Mouse (Mus musculus): ENCODE measurements at regions not wholly inside any gene's neighbourhood (a gene's known extent, or its start where the extent isn't known, plus 50 kb on each side); places are given as distances from the start of the nearest gene placed in this dataset.

- DNase-seq (ENCODE audit: low spot score in 2 of 2) = no peak
Measured at GRCm38 (mm10) chr1:120911962-120912670, 309.9 kb downstream of the En1 start.

GRCm38 (mm10) chr1:120921540-120921939 lies 319.3 kb downstream of the En1 start:
- DNase-seq (ENCODE audit: low spot score in 2 of 2) = no peak

DNA sequence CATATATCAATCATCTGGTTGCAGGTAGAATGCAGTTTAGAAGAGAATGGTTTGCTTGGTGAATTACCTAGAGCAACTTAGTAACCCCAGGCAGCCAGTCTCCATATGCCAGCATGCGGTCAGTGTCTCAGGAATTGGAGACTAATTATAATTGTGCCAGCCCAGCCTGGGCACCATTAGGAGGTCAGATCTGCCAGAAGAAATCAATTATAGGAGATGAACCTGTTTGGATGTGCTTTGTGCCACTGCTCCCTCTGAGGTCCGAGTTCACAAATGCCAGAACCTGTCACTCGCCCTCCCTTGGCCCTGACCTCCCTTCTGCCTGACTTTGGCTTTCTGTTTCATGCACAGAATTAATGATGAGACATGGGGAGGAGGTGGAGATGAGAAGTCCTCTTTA lies 323.1 kb downstream of the En1 start:
- DNase-seq (ENCODE audit: low spot score in 2 of 2) = no peak

DNA sequence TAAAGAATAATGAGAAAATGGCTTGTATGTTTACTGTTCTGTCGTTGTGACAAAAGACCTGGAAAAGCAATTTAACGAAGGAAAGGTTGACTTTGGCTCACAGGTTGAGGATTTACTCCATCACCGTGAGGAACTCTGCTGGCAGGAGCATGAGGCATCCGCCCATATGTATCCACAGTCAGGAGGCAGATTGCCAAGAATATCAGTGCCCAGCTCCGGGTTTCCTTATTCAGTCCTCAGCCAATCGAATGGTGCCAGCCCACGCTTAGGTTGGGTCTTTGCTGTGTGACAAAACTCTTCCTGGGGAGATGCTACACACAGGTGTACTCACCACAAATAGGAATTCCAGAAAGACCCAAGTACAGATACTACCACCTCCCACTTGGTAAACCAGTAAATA lies 327.9 kb downstream of the En1 start:
- no peak for DNase-seq (ENCODE audit: low spot score in 2 of 2)

GRCm38 (mm10) chr1:120935321-120935720 lies 333.1 kb downstream of the En1 start:
- no peak for DNase-seq (ENCODE audit: low spot score in 2 of 2)

DNA sequence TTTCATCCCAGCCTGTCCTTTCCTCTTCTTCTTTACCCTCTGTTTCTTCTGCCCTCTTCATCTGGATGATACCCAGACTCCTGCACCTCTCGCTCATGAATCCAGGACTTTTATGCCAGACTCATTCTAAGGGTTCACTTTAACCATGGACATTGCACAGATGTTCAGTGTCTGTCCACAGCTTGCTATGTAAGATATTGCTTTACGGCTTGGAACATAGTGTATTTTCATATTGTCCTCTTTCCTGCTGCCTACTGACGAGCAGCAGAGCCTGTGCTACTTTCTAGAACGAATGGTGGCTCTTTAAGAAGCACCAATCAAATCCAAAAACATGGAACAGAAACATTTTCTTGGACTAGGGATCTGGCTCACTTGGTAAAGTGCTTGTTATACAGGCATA lies 341.5 kb downstream of the En1 start:
- no peak for DNase-seq (ENCODE audit: low spot score in 2 of 2)

DNA sequence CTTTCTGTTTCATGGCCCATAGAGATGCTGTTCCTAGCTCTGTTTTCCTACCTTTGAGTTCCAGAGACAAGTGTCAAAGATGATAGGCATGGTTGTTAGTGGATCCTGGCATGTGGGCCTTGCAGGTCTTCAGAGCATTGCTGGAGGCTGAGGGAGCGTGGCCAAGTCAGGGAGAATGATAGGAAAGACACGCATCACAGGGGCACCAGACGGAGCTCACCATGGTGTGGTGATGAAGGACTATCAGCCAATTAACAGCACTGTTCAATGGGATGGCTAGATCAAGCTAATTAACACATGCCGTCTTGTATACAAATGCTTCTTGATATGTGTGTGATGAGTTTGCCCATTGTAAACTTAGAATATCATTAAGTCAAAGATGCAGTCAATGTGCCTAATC lies 344.1 kb downstream of the En1 start:
- no peak for DNase-seq (ENCODE audit: low spot score in 2 of 2)

DNA sequence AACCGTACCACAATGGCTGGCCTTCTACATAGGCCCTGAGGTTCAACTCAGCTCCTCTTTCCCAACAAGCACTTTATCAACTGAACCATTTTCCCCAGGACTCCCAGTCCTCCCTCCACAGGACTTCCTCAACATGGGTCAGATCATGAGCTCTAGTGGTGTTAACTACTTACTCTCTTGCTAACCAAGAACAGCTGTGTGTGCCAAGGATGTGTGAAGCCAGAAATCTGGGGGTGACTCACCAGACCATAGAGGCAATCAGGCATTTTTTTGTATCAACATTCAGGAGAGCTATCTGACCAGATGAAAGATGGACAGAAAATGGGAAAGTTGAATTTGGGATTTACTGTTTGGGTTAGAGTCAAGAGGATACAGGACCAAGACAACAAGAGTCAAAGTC lies 359.0 kb downstream of the En1 start:
- no peak for DNase-seq (ENCODE audit: low spot score in 2 of 2)

DNA sequence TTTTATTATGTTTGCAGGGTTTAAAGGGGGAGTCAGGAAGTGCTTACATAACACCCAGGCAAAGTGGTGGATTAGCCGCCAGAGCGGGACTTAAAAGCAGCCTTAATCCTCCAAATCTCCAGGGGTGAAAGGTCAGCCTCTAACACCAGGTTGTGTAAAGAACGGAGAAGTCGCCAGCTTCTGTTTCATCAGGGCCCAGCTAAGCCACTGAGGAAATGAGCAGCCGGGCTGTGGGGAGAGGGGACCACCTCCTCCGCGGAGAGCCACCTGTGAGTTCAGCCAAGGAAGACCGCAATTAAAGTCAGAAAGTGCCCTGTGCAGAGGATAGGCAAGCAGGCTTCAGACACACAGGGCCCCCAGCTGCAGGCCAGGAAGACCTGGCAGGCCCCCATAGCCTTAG lies 359.8 kb downstream of the En1 start:
- no peak for DNase-seq (ENCODE audit: low spot score in 2 of 2)

DNA sequence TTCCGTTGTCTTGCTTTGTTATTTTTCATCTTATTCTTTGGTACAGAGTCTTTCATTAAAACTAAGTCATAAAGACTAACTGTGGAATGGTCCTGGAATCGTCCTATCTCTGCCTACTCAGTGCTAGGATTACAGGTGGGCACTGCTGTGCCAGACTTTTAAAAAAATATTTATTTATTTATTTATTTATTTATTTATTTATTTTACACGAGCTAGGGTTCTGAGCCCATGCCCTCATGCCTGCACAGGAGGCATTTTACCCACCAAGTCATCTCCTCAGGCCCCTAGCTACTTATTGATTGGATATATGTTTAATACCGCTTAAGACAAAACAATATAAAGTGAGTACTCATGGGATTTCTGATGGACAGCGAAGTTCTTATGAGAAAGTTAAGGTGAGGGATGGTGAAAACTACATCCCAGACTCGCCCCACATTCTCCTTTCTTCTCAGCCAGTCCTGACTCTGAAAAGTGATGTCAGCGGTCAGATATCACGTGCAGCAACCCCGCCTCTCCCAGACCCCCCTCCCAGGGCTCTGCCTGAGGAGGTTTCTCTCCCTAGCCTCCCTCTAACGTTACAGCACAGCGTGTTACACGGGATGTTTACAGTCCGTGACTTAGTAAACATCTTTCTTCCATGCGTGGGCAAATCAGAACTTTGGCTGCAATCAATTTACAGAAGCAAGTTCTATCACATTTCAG lies 361.4 kb downstream of the En1 start:
- no peak for DNase-seq (ENCODE audit: low spot score in 2 of 2)

DNA sequence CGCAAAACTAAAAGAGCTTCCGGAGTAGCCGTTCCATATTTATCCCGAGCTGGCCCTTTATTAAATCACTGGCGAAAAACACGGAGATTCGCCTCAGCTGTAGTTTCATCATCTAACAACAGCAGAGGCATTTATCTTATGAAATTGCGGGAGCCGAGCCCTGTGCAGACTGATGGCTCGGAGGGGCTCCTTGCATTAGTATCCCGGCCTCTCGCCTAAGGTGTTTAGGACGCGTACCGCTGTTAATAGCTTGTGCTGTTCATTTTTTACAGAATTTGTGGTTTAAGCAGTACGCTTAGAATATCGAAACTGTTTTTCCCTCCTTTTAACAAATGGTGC lies 361.9 kb downstream of the En1 start:
- DNase-seq (ENCODE audit: low spot score in 2 of 2) = no peak

DNA sequence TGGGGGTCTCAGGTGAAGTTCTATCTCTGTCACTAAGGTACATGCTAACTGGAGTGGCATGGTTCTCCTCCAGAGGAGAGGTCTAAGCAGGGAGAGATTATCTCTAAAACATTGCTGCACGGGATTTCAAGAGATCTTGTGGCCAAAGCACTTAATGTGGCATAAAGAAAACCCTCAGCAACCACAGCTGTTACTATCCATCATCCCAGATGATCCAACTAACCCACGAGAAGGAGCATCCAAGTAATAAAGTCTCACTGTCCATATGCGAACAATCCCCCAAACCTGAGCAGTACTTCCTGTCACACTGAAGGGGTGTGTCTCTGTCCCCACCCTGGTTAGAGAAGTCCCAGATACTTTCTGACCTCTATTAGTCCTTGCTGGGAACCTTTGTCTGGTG lies 363.9 kb downstream of the En1 start:
- DNase-seq (ENCODE audit: low spot score in 2 of 2) = no peak

- DNase-seq (ENCODE audit: low spot score in 2 of 2) = no peak
Measured at GRCm38 (mm10) chr1:120974661-120975060, 357.7 kb downstream of the Insig2 start.

GRCm38 (mm10) chr1:121004535-121004934 lies 327.9 kb downstream of the Insig2 start:
- DNase-seq (ENCODE audit: low spot score in 2 of 2) = no peak

GRCm38 (mm10) chr1:121005198-121005597 lies 327.2 kb downstream of the Insig2 start:
- DNase-seq (ENCODE audit: low spot score in 2 of 2) = no peak

DNA sequence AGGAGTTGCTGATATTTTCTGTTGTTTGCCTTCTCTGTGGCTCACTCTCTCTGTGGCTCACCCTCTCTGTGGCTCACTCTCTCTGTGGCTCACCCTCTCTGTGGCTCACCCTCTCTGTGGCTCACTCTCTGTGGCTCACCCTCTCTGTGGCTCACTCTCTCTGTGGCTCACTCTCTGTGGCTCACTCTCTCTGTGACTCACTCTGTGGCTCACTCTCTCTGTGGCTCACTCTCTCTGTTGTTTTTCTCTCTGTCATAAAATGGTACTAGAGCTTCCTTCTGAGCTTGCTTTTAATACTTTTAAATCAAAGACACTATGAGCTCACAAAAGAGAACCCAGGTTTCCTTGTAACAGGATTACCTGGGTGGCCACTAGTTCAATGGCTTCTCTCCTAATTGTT lies 320.3 kb downstream of the Insig2 start:
- DNase-seq (ENCODE audit: low spot score in 2 of 2) = no peak

DNA sequence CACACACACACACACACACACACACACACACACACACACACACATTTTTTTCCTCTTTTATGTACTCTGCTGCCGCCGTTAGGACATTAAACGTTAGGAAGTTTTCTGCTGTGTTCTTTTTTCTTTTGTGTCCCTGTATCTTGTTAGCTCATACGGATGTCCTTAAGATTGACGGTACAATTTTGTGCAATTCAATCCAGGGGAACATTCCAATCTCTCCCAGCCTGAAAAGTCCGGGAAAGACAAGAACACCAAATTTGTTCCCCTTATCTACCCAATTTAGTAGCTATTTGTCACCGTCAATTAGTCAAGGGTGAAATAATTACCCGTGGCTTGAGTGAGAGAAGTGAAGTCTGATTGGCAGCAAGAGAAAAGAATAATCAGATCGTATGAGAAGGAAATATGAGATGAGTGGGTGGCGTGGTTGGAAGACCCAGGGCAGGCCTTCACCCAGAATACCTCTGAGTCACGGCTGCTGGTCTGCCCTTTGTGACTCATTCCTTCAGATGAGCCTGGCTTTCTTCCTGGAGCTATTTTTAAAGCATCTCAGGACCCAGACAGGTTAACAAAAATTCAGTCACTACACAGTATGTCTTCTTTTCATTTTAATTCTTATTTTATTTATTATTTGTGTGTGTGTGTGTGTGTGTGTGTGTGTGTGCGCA lies 318.4 kb downstream of the Insig2 start:
- no peak for DNase-seq (ENCODE audit: low spot score in 2 of 2)

- DNase-seq (ENCODE audit: low spot score in 2 of 2) = no peak
Measured at GRCm38 (mm10) chr1:121029375-121029774, 303.0 kb downstream of the Insig2 start.

- no peak for DNase-seq (ENCODE audit: low spot score in 2 of 2)
Measured at GRCm38 (mm10) chr1:121034761-121035393, 297.5 kb downstream of the Insig2 start.

DNA sequence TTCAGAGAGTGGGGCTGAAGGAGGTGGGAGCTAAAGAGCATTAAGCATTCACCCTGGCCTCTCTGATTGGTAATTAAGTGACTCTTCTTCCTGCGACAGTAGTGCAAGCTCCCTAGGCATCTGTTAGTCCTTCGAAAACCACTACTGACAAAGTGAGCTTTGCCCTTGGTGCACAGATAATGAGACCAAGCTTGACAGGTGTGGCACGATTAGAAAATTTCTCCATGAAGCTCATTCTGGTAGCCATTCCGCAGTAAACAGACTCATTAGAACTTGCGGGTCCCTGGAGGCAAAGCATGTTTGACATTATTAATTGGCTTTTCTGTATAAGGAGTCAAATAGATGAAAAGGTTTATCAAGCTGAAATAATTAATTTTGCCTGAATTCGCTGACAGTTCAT lies 285.8 kb downstream of the Insig2 start:
- DNase-seq (ENCODE audit: low spot score in 2 of 2) = no peak

DNA sequence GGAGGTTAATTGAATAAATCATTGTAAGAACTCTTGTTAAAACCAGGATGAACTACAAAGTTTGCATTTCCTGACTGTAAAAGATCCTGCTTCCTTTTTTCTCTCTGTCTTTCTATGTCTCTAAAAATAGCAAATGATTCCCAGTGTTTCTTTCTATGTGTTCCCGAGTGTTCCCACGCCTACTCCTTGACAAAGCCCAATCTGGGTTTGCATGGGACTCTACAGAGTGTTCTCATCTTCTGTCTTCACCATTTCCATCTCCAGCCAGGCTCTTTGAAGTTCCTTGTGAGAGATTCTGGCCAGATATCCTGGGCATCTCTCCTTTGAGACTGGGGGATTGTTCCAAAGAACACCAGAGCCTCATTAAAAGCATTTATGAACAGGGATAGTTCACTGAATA lies 285.0 kb downstream of the Insig2 start:
- DNase-seq (ENCODE audit: low spot score in 2 of 2) = no peak

- DNase-seq (ENCODE audit: low spot score in 2 of 2) = no peak
Measured at GRCm38 (mm10) chr1:121049684-121050083, 282.7 kb downstream of the Insig2 start.
